Mouse (Mus musculus) heart, adult 2 months (tissue): Measurements from ENCODE around the gene Dtnbp1. TPM values are rescaled to one million over a fixed set of nuclear protein-coding genes. Genes with fewer than 3 reads are reported as not detected.

ENCODE experiments used
- DNase-seq, 2 experiments: peaks; one replicate each; pipeline ENCODE4 v3.0.0; 2021
- H3K27ac ChIP-seq: fragments of 200-600 bp; 2 replicates; pipeline ENCODE4 v1.8.1; 2022
- H3K27me3 ChIP-seq: fragments of 200-500 bp; 2 replicates; pipeline ENCODE4 v1.6.1; 2012; ENCODE audit warnings: mild to moderate bottlenecking, low read length, inconsistent platforms, mixed read lengths; ENCODE audit not compliant: control insufficient read depth, insufficient read depth
- H3K36me3 ChIP-seq: fragments of 200-500 bp; 2 replicates; pipeline ENCODE4 v1.6.1; 2012; ENCODE audit warnings: low read length, inconsistent platforms; ENCODE audit not compliant: control insufficient read depth, insufficient read depth
- H3K4me1 ChIP-seq: fragments of 200-500 bp; 2 replicates; pipeline ENCODE4 v1.6.1; 2011; ENCODE audit warnings: low read length; ENCODE audit not compliant: control insufficient read depth, insufficient read depth
- H3K4me3 ChIP-seq: fragments of 200-600 bp; 2 replicates; pipeline ENCODE4 v1.8.1; 2022
- H3K79me2 ChIP-seq: fragments of 200-500 bp; replicated peaks from 2 replicates; pipeline ENCODE4 v1.6.1; 2012; ENCODE audit warnings: mild to moderate bottlenecking, inconsistent platforms, low read length, moderate library complexity, mixed read lengths; ENCODE audit not compliant: control insufficient read depth, insufficient read depth
- H3K9ac ChIP-seq: fragments of 200-500 bp; 2 replicates; pipeline ENCODE4 v1.6.1; 2012; ENCODE audit warnings: low read depth, mild to moderate bottlenecking, control low read depth, inconsistent platforms, low read length, mixed read lengths
- CTCF ChIP-seq: fragments of 200-600 bp; IDR thresholded peaks from 2 replicates; pipeline ENCODE4 v1.8.1; 2022; ENCODE audit warnings: antibody characterized with exemption, mild to moderate bottlenecking, moderate library complexity
- EP300 ChIP-seq: fragments of 200-500 bp; IDR thresholded peaks from 2 replicates; pipeline ENCODE4 v1.6.1; 2011; ENCODE audit warnings: low read depth, low read length, control low read depth; ENCODE audit not compliant: insufficient read depth
- POLR2A ChIP-seq: fragments of 200-500 bp; IDR thresholded peaks from 2 replicates; pipeline ENCODE4 v1.6.1; 2011; ENCODE audit warnings: mild to moderate bottlenecking, low read depth, low read length, control low read depth; ENCODE audit not compliant: insufficient read depth
- WGBS: fragments of 180-500 bp; shearing (Covaris S2); methylation state at CpG from one replicate; pipeline ENCODE4 v1.1.7; 2018; 5-methylcytosine and 5-hydroxymethylcytosine counted together
- intact Hi-C: fragments of 180-260 bp; cut with DNase I; formaldehyde crosslinking; loops from one replicate; pipeline ENCODE4 v1.15.1; 2025
- polyA plus RNA-seq: library from polyadenylated mRNA; depleted of rRNA; stranded (reverse); fragments of >200 nt; gene quantifications from 2 replicates; pipeline ENCODE4 v1.2.3, GENCODE M21; 2012
- total RNA-seq, 2 experiments: library from RNA; stranded (reverse); gene quantifications; 2 replicates each; pipeline ENCODE4 v1.2.3; 2021

Dtnbp1 gene
- total and polyA plus RNA-seq, 3 experiments: 107 to 139 (median 122) TPM

DNA sequence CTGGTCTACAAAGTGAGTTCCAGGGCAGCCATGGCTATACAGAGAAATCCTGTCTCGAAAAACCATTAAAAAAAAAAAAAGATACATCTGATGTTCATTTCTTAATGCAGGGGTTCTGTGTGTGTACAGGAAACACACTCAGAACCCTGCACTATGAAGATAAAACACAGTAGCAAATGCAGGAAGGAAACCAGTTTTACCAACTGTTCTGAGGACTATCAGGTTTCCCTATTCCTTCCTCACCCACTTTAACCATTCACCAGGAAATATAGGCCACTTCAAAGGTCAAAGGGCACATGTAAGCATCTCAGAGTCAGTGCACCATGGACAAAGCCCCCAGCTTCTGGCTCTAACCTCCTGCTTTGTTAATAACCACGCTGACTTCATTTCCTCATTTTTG lies 16.6 kb downstream of the Dtnbp1 start:
- Histone ChIP-seq H3K36me3 (peaks cover 3% of the 10 kb centered on the region), H3K79me2 (no peaks in the 10 kb centered on the region; the same call in none of the 2 replicates), H3K4me1 (no peaks in the 10 kb centered on the region), H3K4me3 (no peak overlapping the region), H3K9ac (no peak overlapping the region), H3K27me3 (no peaks in the 10 kb centered on the region), H3K27ac (no peak overlapping the region)
- WGBS: 36% methylated on average over 2 of the region's 2 CpGs
- no peak for DNase-seq
- intact Hi-C loops: no loop called here
- TF ChIP-seq EP300 (no peak), CTCF (no peak), POLR2A (no peak)

DNA sequence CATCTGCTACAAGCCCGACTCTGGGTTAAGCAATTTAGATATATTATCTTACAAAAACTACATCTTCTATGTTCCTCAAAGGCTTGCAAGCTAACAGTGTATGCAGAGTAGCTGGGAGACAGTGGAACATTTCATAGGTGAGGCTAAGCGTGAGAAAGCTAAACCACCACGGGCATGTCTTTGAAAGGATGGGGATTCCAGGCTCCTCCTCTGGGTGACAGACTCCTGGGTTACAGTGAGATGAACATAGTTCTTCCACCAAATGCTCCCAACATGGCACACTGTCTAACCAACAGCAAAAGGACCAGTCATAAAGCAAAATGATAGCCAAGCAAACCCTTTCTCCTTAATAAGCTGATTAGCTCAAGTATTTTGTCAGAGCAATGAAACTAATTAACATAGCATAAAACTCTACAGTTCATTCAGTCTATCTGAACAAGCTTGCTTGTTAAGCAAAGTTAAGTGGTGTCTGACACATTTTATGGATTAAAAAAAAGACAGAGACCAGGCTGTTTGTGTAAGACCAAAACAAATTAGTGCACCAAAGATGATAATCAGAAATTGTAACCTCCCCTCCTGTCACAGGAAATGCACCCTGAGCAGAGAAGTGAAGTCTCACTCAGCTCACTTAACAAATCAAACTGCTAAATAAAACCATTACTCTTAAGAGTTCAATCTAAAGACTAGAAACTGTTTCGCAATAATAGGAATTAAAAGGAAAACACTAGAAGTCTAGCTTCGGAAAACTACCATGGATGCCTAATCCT lies 18.1 kb downstream of the Dtnbp1 start:
- WGBS: 83% methylated on average over 5 of the region's 5 CpGs
- H3K9ac ChIP-seq: no peak overlapping the region
- H3K79me2 ChIP-seq: no peaks in the 10 kb centered on the region; the same call in none of the 2 replicates
- intact Hi-C loops: no loop called here
- no peak for TF ChIP-seq POLR2A
- no peak for TF ChIP-seq EP300
- TF ChIP-seq CTCF: no peak
- DNase-seq: no peak
- H3K4me3 ChIP-seq: no peak overlapping the region
- peaks cover 3% of the 10 kb centered on the region for H3K36me3 ChIP-seq
- no peaks in the 10 kb centered on the region for H3K27me3 ChIP-seq
- H3K4me1 ChIP-seq: no peaks in the 10 kb centered on the region
- H3K27ac ChIP-seq: no peak overlapping the region

DNA sequence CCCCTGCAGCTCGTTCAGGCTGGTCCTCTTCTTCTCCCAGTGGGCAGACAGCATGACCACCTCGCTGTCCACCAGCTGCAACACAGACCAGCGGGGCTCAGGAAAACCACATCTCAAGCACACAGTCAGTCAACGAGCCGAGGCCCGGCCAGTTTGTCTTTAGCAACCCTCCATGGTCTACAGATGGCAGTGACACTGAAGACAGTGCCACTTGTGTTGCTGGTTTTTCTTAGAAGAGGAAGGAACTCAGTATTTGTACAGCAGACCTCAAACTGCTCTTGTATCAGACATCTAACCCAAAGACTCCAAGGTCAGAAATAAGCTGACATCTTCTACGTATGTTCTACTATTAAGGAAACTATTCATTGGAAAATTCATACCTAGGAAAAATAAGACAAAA lies 19.1 kb downstream of the Dtnbp1 start:
- H3K27ac ChIP-seq: no peak overlapping the region
- DNase-seq: no peak
- 89% methylated on average over 7 of the region's 7 CpGs for WGBS
- no peaks in the 10 kb centered on the region for H3K27me3 ChIP-seq
- H3K36me3 ChIP-seq: peaks cover 3% of the 10 kb centered on the region
- TF ChIP-seq CTCF (no peak), POLR2A (no peak), EP300 (no peak)
- H3K4me3 ChIP-seq: no peak overlapping the region
- no peaks in the 10 kb centered on the region; the same call in 1 of the 2 replicates for H3K4me1 ChIP-seq
- H3K9ac ChIP-seq: no peak overlapping the region
- no peaks in the 10 kb centered on the region; the same call in 1 of the 2 replicates for H3K79me2 ChIP-seq
- intact Hi-C loops: no loop called here

DNA sequence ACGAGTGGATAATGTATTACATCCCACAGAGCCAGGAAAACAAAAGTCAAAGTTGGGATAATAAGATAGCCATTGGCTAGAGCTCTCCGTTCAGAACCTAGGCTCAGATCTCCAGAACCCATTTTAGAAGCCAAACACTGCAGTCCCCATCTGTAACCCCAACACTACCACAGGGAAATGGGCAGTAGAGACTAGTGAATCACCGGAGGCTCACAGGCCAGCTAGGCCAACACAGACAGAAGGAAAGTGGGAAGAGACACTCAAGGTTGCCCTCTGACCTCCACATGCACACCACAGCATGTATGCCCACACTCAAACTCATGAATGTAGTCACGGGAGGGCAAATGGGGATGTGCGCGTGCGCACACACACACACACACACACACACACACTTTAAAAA lies 22.5 kb downstream of the Dtnbp1 start:
- no peak overlapping the region for H3K27ac ChIP-seq
- WGBS: 92% methylated on average over 7 of the region's 7 CpGs
- no peaks in the 10 kb centered on the region for H3K79me2 ChIP-seq
- TF ChIP-seq EP300: no peak
- TF ChIP-seq CTCF: no peak
- TF ChIP-seq POLR2A: no peak
- H3K9ac ChIP-seq: no peak overlapping the region
- intact Hi-C loops: loop anchor here (5.0 to 10.0 kb wide), 2 partner anchors 1115 to 1182 kb away; no protein-coding TSS in a partner anchor
- no peaks in the 10 kb centered on the region for H3K27me3 ChIP-seq
- DNase-seq: no peak
- H3K4me3 ChIP-seq: no peak overlapping the region
- peaks cover 2% of the 10 kb centered on the region for H3K4me1 ChIP-seq
- no peaks in the 10 kb centered on the region for H3K36me3 ChIP-seq

DNA sequence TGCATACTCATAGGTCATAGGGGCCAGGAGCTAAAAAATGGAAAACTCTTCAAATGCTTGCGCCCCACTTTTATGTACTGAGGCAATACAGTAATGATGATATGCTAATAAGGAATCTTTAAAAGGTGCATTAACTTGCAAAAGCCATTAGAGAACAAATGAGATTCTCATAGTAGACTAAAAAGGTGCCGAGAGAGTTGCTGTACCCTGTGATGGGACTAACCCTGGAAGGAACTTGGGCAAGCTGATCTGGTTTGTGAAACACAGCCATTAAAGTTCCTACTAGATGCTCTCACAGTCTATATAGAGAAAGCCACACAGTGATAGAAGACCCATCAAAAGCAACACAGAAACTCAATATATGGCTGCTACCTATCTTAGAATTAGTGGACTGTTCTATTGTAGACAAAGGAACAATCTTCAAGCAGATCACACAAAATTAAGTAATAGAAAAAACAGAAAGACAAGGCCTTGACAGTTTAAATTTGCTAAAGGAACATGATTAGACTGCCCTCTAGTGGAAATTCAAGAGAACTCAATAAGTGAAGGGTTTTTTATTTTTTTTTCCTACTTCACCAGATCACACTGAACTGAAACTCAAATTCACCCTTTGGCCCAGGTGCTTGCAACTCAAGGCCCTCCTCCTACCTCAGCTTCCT lies 24.3 kb downstream of the Dtnbp1 start:
- Histone ChIP-seq H3K9ac (no peak overlapping the region), H3K79me2 (no peaks in the 10 kb centered on the region), H3K4me1 (peaks cover 2% of the 10 kb centered on the region), H3K4me3 (no peak overlapping the region), H3K27ac (no peak overlapping the region), H3K27me3 (no peaks in the 10 kb centered on the region), H3K36me3 (no peaks in the 10 kb centered on the region; the same call in 1 of the 2 replicates)
- no peak for DNase-seq
- 80% methylated on average over 2 of the region's 2 CpGs for WGBS
- intact Hi-C loops: loop anchor here (5.0 to 10.0 kb wide), 2 partner anchors 1113 to 1180 kb away; no protein-coding TSS in a partner anchor
- peak; percentile 93 for TF ChIP-seq CTCF
- no peak for TF ChIP-seq EP300
- TF ChIP-seq POLR2A: no peak
